Mouse (Mus musculus): ENCODE results near the gene Zfp821. TPM values are rescaled to one million over a fixed set of nuclear protein-coding genes. Genes with fewer than 3 reads are reported as not detected.

Gene Zfp821
- polyA plus RNA-seq, 1 experiment from 2014 or later = 19.6 TPM

GRCm38 (mm10) chr8:109734018-109734417 lies 28.7 kb downstream of the Zfp821 start:
- no peak for ATAC-seq (replicated peaks; ENCODE audit: insufficient number of reproducible peaks, low FRiP score, low TSS enrichment)
- H3K9ac ChIP-seq (ENCODE audit: low read depth, low read length) = no peak overlapping the region
- no peak overlapping the region for H3K4me2 ChIP-seq
- H3K9me3 ChIP-seq (replicated peaks; ENCODE audit: control insufficient read depth, low read length) = no peaks in the 10 kb centered on the region
- no peak overlapping the region for H3K4me3 ChIP-seq (ENCODE audit: low read depth, low read length)
- 79% methylated on average over 3 of the region's 3 CpGs for WGBS (ENCODE audit: insufficient replicate concordance)
- no peaks in the 10 kb centered on the region for H3K27me3 ChIP-seq (ENCODE audit: control insufficient read depth, insufficient read depth, low read length)
- H3K36me3 ChIP-seq (ENCODE audit: control insufficient read depth, insufficient read depth, low read length) = peaks cover 15% of the 10 kb centered on the region
- H3K4me1 ChIP-seq (ENCODE audit: control insufficient read depth, insufficient read depth, low read length) = peaks cover 8% of the 10 kb centered on the region
- H3K27ac ChIP-seq (ENCODE audit: low read depth, low read length) = no peak overlapping the region

GRCm38 (mm10) chr8:109736819-109737218 lies 31.5 kb downstream of the Zfp821 start:
- Histone ChIP-seq H3K27ac (ENCODE audit: low read depth, low read length) (no peak overlapping the region), H3K9ac (ENCODE audit: low read depth, low read length) (peak overlapping the region; percentile 94)
- ATAC-seq (replicated peaks; ENCODE audit: insufficient number of reproducible peaks, low FRiP score, low TSS enrichment) = no peak

GRCm38 (mm10) chr8:109737237-109738048 lies 32.1 kb downstream of the Zfp821 start, which contains the start of gene Atxn1l:
TSS of gene Atxn1l (minus strand) at chr8:109737739.
- peak within 1 kb of the TSS; percentile 80 for H3K4me3 ChIP-seq (ENCODE audit: low read depth, low read length)
- H3K36me3 ChIP-seq (ENCODE audit: control insufficient read depth, insufficient read depth, low read length) = peaks cover 9% of the 10 kb centered on the region
- peak; percentile 88 for ATAC-seq (replicated peaks; ENCODE audit: insufficient number of reproducible peaks, low FRiP score, low TSS enrichment)
- H3K9me3 ChIP-seq (replicated peaks; ENCODE audit: control insufficient read depth, low read length) = no peaks in the 10 kb centered on the region
- peak within 1 kb of the TSS; percentile 83 for H3K4me2 ChIP-seq
- under 1% methylated on average over 59 of the region's 59 CpGs for WGBS (ENCODE audit: insufficient replicate concordance)
- H3K27ac ChIP-seq (ENCODE audit: low read depth, low read length) = peak within 1 kb of the TSS; percentile 47; the same call in 1 of the 2 replicates
- H3K9ac ChIP-seq (ENCODE audit: low read depth, low read length) = peak within 1 kb of the TSS; percentile 94
- H3K27me3 ChIP-seq (ENCODE audit: control insufficient read depth, insufficient read depth, low read length) = no peaks in the 10 kb centered on the region
- H3K4me1 ChIP-seq (ENCODE audit: control insufficient read depth, insufficient read depth, low read length) = peaks cover 8% of the 10 kb centered on the region

More at GRCm38 (mm10) chr8:109736819-109737218, 31.5 kb downstream of the Zfp821 start:
- Histone ChIP-seq H3K36me3 (ENCODE audit: control insufficient read depth, insufficient read depth, low read length) (peaks cover 12% of the 10 kb centered on the region), H3K4me1 (ENCODE audit: control insufficient read depth, insufficient read depth, low read length) (peaks cover 8% of the 10 kb centered on the region), H3K4me2 (peak overlapping the region; percentile 83), H3K27me3 (ENCODE audit: control insufficient read depth, insufficient read depth, low read length) (no peaks in the 10 kb centered on the region), H3K9me3 (replicated peaks; ENCODE audit: control insufficient read depth, low read length) (no peaks in the 10 kb centered on the region), H3K4me3 (ENCODE audit: low read depth, low read length) (peak overlapping the region; percentile 80)
- 12% methylated on average over 8 of the region's 8 CpGs for WGBS (ENCODE audit: insufficient replicate concordance)

- peak overlapping the region; percentile 80 for H3K4me3 ChIP-seq (ENCODE audit: low read depth, low read length)
- ATAC-seq (replicated peaks; ENCODE audit: insufficient number of reproducible peaks, low FRiP score, low TSS enrichment) = no peak
- no peaks in the 10 kb centered on the region for H3K27me3 ChIP-seq (ENCODE audit: control insufficient read depth, insufficient read depth, low read length)
- no peak overlapping the region for H3K27ac ChIP-seq (ENCODE audit: low read depth, low read length)
- H3K9me3 ChIP-seq (replicated peaks; ENCODE audit: control insufficient read depth, low read length) = no peaks in the 10 kb centered on the region
- 88% methylated on average over 1 of the region's 1 CpGs for WGBS (ENCODE audit: insufficient replicate concordance)
- H3K36me3 ChIP-seq (ENCODE audit: control insufficient read depth, insufficient read depth, low read length) = peaks cover 4% of the 10 kb centered on the region
- peak overlapping the region; percentile 83 for H3K4me2 ChIP-seq
- peaks cover 8% of the 10 kb centered on the region for H3K4me1 ChIP-seq (ENCODE audit: control insufficient read depth, insufficient read depth, low read length)
- H3K9ac ChIP-seq (ENCODE audit: low read depth, low read length) = no peak overlapping the region; the same call in 1 of the 2 replicates
Measured at GRCm38 (mm10) chr8:109738049-109738380, 32.7 kb downstream of the Zfp821 start.

- Histone ChIP-seq H3K4me1 (ENCODE audit: control insufficient read depth, insufficient read depth, low read length) (no peaks in the 10 kb centered on the region), H3K9ac (ENCODE audit: low read depth, low read length) (no peak overlapping the region), H3K4me3 (ENCODE audit: low read depth, low read length) (no peak overlapping the region), H3K27me3 (ENCODE audit: control insufficient read depth, insufficient read depth, low read length) (no peaks in the 10 kb centered on the region), H3K9me3 (replicated peaks; ENCODE audit: control insufficient read depth, low read length) (no peaks in the 10 kb centered on the region), H3K27ac (ENCODE audit: low read depth, low read length) (no peak overlapping the region), H3K4me2 (no peak overlapping the region), H3K36me3 (ENCODE audit: control insufficient read depth, insufficient read depth, low read length) (no peaks in the 10 kb centered on the region)
- 84% methylated on average over 12 of the region's 12 CpGs for WGBS (ENCODE audit: insufficient replicate concordance)
- no peak for ATAC-seq (replicated peaks; ENCODE audit: insufficient number of reproducible peaks, low FRiP score, low TSS enrichment)
Measured at GRCm38 (mm10) chr8:109747468-109748199, 42.3 kb downstream of the Zfp821 start.

GRCm38 (mm10) chr8:109750274-109750673 lies 44.9 kb downstream of the Zfp821 start:
- WGBS (ENCODE audit: insufficient replicate concordance) = 55% methylated on average over 5 of the region's 5 CpGs

GRCm38 (mm10) chr8:109750699-109751098 lies 45.4 kb downstream of the Zfp821 start:
- H3K27me3 ChIP-seq (ENCODE audit: control insufficient read depth, insufficient read depth, low read length) = no peaks in the 10 kb centered on the region
- 78% methylated on average over 12 of the region's 12 CpGs for WGBS (ENCODE audit: insufficient replicate concordance)
- no peaks in the 10 kb centered on the region for H3K36me3 ChIP-seq (ENCODE audit: control insufficient read depth, insufficient read depth, low read length)
- H3K27ac ChIP-seq (ENCODE audit: low read depth, low read length) = no peak overlapping the region
- H3K4me3 ChIP-seq (ENCODE audit: low read depth, low read length) = no peak overlapping the region
- H3K9me3 ChIP-seq (replicated peaks; ENCODE audit: control insufficient read depth, low read length) = no peaks in the 10 kb centered on the region
- H3K9ac ChIP-seq (ENCODE audit: low read depth, low read length) = no peak overlapping the region
- H3K4me1 ChIP-seq (ENCODE audit: control insufficient read depth, insufficient read depth, low read length) = no peaks in the 10 kb centered on the region
- H3K4me2 ChIP-seq = no peak overlapping the region
- no peak for ATAC-seq (replicated peaks; ENCODE audit: insufficient number of reproducible peaks, low FRiP score, low TSS enrichment)

More at GRCm38 (mm10) chr8:109750274-109750673, 44.9 kb downstream of the Zfp821 start:
- H3K4me1 ChIP-seq (ENCODE audit: control insufficient read depth, insufficient read depth, low read length) = no peaks in the 10 kb centered on the region
- no peaks in the 10 kb centered on the region for H3K36me3 ChIP-seq (ENCODE audit: control insufficient read depth, insufficient read depth, low read length)
- no peaks in the 10 kb centered on the region for H3K27me3 ChIP-seq (ENCODE audit: control insufficient read depth, insufficient read depth, low read length)
- H3K9ac ChIP-seq (ENCODE audit: low read depth, low read length) = no peak overlapping the region
- H3K9me3 ChIP-seq (replicated peaks; ENCODE audit: control insufficient read depth, low read length) = no peaks in the 10 kb centered on the region
- ATAC-seq (replicated peaks; ENCODE audit: insufficient number of reproducible peaks, low FRiP score, low TSS enrichment) = no peak
- no peak overlapping the region for H3K27ac ChIP-seq (ENCODE audit: low read depth, low read length)
- no peak overlapping the region for H3K4me3 ChIP-seq (ENCODE audit: low read depth, low read length)
- H3K4me2 ChIP-seq = no peak overlapping the region

GRCm38 (mm10) chr8:109751731-109752485 lies 46.6 kb downstream of the Zfp821 start:
- Histone ChIP-seq H3K4me3 (ENCODE audit: low read depth, low read length) (no peak overlapping the region), H3K4me1 (ENCODE audit: control insufficient read depth, insufficient read depth, low read length) (no peaks in the 10 kb centered on the region), H3K36me3 (ENCODE audit: control insufficient read depth, insufficient read depth, low read length) (no peaks in the 10 kb centered on the region), H3K4me2 (no peak overlapping the region), H3K9ac (ENCODE audit: low read depth, low read length) (no peak overlapping the region), H3K27ac (ENCODE audit: low read depth, low read length) (no peak overlapping the region), H3K9me3 (replicated peaks; ENCODE audit: control insufficient read depth, low read length) (no peaks in the 10 kb centered on the region), H3K27me3 (ENCODE audit: control insufficient read depth, insufficient read depth, low read length) (no peaks in the 10 kb centered on the region)
- no peak for ATAC-seq (replicated peaks; ENCODE audit: insufficient number of reproducible peaks, low FRiP score, low TSS enrichment)
- WGBS (ENCODE audit: insufficient replicate concordance) = 84% methylated on average over 20 of the region's 20 CpGs
